Mouse (Mus musculus) lung, postnatal 36 days (tissue): Measurements from ENCODE around the gene Gm10959.
"Not testable (repeated sequence)": the region's sequence is repeated elsewhere in the genome, so short reads cannot be mapped to it uniquely, and the experiment has no call there.

Experiments
- DNase-seq: peaks from one replicate; pipeline ENCODE4 v3.0.0; 2022; ENCODE audit warnings: mixed read lengths

The Gm10959 gene

GRCm38 (mm10) chr3:122919260-122919659, at the start of gene Gm10959:
Gene Gm10959 (minus strand): TSS chr3:122919360.
- no peak for DNase-seq

DNA sequence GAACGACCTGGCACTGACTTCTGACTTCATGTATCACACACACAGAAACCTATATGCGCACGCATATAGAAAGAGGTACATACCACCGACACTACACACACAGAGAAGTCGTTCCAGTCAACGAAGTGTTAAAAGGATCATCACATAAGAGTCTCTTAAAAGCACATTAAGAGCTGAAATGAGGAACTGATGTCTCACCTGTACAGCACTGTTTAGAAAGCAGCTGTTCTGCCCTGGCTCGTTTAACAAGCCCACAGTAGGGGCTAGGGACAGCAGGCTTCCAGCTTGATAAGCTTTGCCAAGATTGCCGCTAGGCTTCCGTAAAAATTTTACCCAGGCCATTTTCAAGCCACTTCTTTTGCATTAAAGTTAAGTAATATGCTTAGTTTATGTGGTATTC, 49.2 kb upstream of the Gm10959 start:
- DNase-seq = no peak

GRCm38 (mm10) chr3:122964301-122964700, 45.1 kb upstream of the Gm10959 start:
- DNase-seq = no peak

GRCm38 (mm10) chr3:122950129-122950528, 31.0 kb upstream of the Gm10959 start:
- no peak for DNase-seq

- no peak for DNase-seq
These were observed 24.3 kb upstream of the Gm10959 start for GRCm38 (mm10) chr3:122943387-122943890.

DNA sequence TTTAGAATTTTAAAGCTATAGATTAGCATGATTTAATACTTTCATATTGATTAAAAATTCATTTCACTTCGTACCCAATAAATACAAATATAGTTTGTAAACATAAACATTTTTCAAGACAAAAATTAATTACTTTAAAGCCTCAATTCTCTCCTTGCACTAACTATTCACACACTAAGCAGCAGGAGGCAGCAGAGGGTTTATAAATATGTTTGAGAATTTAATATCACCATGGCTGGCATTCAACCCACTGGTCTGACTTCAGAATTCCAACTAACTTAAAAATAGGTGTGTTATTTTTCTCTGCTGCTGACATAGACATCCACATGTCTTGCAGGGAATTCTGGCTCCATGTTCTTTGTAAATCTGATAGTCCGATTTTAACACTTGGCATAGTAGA, 20.1 kb upstream of the Gm10959 start:
- DNase-seq = peak; percentile 81

GRCm38 (mm10) chr3:122937176-122937575, 18.0 kb upstream of the Gm10959 start:
- DNase-seq = not testable (repeated sequence)

- no peak for DNase-seq
These were observed 13.3 kb upstream of the Gm10959 start for GRCm38 (mm10) chr3:122932466-122932865.

DNA sequence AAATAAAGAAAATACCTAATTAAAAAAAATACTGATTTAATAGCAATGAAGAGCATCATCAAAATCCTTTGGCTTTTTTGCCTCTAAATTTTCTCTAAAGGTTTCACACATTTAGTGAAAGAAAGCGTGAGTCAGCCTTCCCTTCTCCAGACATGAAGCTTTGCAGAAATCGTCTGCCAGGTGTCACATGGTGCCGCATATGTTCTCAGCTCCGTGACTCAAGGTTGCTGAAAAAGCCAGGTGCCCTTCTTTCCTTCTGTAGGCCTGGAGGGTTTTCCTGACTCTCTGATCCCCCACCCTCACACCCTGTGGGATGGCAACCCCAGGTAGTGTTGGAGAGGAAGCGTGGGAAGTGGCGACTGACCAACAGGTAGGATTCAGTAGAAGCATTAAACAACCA, 10.6 kb upstream of the Gm10959 start:
- DNase-seq = no peak

DNA sequence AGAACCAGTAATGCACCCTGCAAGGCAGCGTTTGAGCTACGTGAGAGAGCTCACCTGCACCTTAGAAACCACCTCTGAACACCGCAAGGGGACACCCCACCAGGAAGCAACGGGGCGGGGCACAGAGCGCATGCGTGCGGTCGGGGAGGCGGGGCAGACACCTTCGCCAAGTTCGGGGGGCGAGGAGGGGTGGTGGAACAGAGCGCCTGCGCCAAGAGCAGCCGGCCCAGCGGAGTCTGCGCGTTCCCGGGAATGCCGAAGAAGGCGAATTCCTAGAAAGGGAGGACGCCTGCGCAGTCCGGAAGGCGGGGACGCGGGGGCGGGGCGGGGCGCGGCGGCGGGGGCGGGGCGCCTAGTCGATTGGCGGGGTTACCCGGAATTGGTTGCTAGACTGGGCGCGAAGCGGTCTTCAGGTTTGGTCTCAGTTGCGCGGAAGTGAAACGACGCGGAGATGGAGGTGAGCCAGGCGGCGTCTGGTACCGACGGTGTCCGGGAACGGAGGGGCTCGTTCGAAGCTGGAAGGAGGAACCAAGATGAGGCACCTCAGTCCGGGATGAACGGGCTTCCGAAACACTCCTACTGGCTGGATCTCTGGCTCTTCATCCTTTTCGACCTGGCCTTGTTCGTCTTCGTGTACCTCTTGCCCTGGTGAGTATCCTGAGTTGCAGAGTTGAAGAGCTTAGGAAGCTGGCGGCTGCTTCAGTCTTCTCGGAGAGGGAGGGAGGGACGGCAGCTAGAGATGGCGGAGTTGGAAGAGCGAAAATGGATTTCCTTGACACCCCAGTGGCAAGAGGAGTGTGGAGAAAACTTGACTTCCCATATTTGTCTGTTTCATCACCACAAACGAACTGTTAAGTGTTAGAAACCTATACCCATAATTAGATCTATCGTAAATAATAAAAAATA, 5.1 kb upstream of the Gm10959 start, which contains the start of gene 1810037I17Rik:
1810037I17Rik (plus strand) TSS at position 195 of the 906 bp plus-strand sequence.
- DNase-seq = peak; percentile 97

DNA sequence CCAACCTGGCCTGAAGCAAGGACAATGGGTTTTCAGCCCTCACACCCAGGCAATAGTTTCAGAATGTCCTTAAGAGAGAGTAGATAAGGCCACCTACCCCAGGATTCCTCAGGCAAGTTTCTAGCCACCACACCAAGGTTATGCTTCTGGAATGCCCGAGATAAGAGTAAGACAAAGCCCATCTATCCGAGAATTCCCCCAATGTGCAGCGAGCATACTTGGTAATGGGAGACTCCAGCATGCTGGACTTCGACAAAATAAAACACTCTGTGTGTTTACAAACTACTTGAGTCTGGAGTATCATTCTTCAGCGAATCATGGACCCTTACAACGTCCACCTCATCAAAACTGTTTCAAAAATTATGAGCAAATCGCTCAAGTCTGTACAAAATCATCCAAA, 4.0 kb upstream of the Gm10959 start:
- DNase-seq = no peak

GRCm38 (mm10) chr3:122921676-122922527, 2.7 kb upstream of the Gm10959 start:
- no peak for DNase-seq

GRCm38 (mm10) chr3:122920572-122921435, 1.6 kb upstream of the Gm10959 start:
- no peak for DNase-seq

DNA sequence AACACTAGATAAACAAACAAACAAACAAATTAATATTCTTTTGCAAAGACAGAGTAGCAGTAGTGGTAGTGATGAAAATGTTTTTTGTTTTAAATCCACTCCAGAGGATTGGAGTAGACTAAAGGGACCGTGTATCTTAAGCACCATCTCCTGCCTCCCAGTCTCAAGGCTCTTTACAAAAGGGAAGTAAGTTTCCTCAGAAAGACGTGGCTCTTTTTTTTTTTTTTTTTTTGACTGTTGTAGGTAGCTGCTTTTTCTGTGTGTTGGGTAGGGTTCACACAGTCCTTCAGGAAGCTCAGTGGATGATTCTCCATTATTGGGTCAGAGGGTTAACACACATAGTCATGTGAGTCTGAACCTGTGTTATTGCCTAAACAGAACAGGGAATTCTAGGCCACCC, 488 bp downstream of the Gm10959 start:
- no peak for DNase-seq

DNA sequence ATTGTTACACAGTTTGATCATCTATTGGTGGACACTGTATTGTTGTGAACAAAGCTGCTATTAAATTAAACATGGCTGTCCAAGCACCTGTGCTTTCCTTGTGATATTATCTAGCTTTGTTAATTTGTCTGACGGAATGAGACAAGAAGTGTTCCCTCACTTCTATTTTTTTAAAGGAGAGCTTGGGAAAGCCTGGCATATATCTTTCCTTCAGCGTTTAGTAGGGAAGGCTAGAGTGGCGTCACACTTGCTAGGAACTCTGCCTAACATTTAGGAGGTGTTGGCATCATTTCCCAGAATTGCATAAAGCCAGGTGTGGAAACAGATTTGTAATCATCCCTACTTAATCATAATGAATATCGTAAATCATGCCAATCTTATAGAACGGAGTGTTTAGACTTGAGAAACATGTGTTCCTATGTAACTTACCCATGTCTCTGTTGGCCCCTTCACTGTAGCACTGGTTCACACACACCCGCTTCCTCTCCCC, 2.9 kb downstream of the Gm10959 start:
- no peak for DNase-seq

- no peak for DNase-seq
These were observed 3.7 kb downstream of the Gm10959 start for GRCm38 (mm10) chr3:122915493-122915892.

GRCm38 (mm10) chr3:122907841-122908240, 11.3 kb downstream of the Gm10959 start:
- DNase-seq = no peak

DNA sequence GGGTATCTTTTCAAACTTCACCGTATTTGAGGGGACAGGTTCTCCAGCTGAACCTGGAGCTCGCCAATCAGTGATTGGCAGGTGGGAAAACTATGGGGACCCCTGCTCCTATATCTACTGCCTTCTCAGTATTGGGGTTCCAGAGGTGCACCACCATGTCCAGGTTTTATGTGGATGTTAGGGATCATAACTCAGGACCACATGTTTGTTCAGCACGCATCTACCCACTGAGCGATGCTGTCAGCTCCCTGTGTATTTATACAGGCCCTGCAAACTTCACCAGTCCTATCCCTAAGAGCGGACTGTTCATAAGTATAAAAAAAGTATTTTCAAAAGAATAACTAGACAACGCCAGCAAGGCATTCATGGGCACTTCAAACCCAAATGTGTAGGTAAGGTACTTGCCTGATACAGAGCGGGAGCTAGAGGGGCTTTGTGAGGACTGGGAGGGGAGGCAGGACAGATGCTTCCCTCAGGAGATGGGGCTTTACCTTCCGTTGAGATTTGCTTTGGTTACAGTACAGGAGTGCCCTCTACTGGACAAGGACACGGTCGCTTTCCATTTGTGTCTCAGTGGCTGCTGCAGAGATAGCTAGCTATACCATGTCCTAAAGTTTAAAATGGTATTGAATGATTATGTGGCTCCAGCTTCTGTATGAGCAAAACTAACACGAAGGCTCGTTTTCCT, 15.3 kb downstream of the Gm10959 start:
- peak; percentile 66 for DNase-seq

GRCm38 (mm10) chr3:122898254-122898653, 20.9 kb downstream of the Gm10959 start:
- DNase-seq = no peak

DNA sequence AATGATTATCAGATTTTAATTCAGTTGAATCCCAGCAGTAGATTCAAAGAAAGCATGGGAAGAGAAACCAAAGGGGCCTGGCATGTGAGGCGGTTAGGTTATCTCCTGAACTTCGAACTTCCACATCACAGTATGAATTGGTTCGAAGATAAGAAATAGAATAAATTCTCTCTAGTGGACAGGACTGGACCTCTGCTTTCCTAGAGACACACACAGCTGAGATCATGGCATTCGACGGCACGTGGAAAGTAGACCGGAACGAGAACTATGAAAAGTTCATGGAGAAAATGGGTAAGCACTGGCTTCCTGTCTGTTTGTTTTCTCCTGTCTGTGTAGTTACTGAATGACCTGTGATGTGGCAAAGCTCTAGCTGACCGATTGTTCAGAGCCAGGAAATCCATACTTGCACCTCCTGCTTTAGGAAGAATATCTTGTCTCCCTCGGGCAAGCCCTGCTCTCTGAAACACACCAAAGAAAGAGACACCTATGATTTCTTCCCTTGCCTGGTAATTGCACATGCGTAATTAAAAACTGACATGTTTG, 23.9 kb downstream of the Gm10959 start:
- no peak for DNase-seq

DNA sequence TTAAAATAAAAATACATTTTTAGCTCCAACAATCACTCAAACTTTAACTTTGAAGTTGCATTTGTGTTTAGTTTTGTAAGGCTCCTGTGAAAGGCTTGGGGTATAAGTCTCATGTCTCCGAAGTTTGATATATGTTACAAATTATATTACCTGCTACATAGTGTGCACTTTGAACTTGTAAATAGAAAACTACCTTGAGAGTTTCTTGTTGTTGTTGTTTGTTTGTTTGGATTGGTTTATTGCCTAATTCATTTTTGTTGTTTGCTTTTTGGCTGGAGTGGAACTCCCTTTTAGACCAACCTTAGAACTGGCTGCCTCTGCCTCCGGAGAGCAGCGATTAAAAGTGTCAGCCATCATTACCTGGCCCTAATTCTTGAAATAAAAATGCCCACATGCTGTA, 24.4 kb downstream of the Gm10959 start, which contains the start of gene Fabp2:
Fabp2 (plus strand) TSS at position 301 of the 400 bp plus-strand sequence.
- DNase-seq = no peak
